In the genomic region with DNA sequence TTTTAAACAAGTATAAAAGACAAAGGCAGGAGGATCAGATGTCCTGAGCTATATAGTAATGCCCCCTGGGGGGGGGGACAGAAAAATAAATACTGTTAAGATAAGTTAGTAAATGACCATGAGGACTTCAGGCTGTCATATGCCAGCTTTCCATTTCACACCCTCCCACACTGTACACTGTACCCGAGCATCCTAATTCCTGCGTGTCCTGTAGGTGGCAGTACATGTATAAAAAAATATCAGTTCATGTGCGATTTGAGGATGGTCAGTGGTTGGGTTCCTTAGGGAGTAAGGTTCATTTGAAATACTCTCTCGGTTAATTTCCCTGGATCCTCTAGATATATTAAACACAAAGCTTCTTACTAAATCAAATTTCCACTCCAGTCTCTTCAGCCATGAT, we compare ENCODE assay signal across 8 mouse cellular contexts. TPM values are rescaled to one million over a fixed set of nuclear protein-coding genes. Genes with fewer than 3 reads are reported as not detected.
A peak's percentile ranks its signal among the peaks of the same experiment; 100 is the strongest.
DNase-seq lines count a peak whose midpoint lies in the region; ATAC-seq and TF ChIP-seq lines count a peak whose summit lies in the region.

No protein-coding gene starts in this region.

- H3K27me3 ChIP-seq in heart, embryonic 15.5 days: no peaks in the 10 kb centered on the region
- H3K27me3 ChIP-seq in kidney, postnatal 0 days (ENCODE audit: insufficient read depth, low read length): no peaks in the 10 kb centered on the region

- peak; percentile 74 for TF ChIP-seq CTCF in kidney, postnatal 0 days (IDR thresholded peaks at IDR 0.05; ENCODE audit: low read depth)

- no peaks in the 10 kb centered on the region for H3K4me1 ChIP-seq in heart, embryonic 15.5 days (replicated peaks)
- H3K4me1 ChIP-seq in kidney, postnatal 0 days (replicated peaks; ENCODE audit: insufficient read depth, low read length): no peaks in the 10 kb centered on the region

- H3K9me3 ChIP-seq in heart, embryonic 15.5 days (replicated peaks): no peaks in the 10 kb centered on the region
- no peaks in the 10 kb centered on the region for H3K9me3 ChIP-seq in kidney, postnatal 0 days (replicated peaks; ENCODE audit: low read length)

- 47% methylated on average over 4 of the region's 4 CpGs for WGBS in heart, embryonic 15.5 days
- 36% methylated on average over 4 of the region's 4 CpGs for WGBS in kidney, postnatal 0 days

- H3K4me2 ChIP-seq in heart, embryonic 15.5 days: no peak overlapping the region
- no peak overlapping the region for H3K4me2 ChIP-seq in kidney, postnatal 0 days (ENCODE audit: low read length)

- DNase-seq in adrenal gland, adult 18-20 months (ENCODE audit: low spot score in 2 of 2): peak; percentile 15 to 34
- no peak for DNase-seq in adrenal gland, postnatal 4 days (ENCODE audit: low spot score in 2 of 2)
- DNase-seq in MEL-GATA-1-ER (ENCODE audit: extremely low read depth, low read depth): peak; percentile 23
- DNase-seq in cerebellum, adult 9-11 months: peak; percentile 25
- peak; percentile 69 for DNase-seq in kidney, postnatal 0 days (ENCODE audit: low spot score)
- peak; percentile 73 for DNase-seq in lung, postnatal 10 days
- DNase-seq in telencephalon, adult 2 months (ENCODE audit: low read depth, low spot score): peak; percentile 5

- ATAC-seq in heart, embryonic 15.5 days (replicated peaks; ENCODE audit: insufficient number of reproducible peaks, insufficient read depth, low FRiP score, low read depth): peak; percentile 64; the same call in 1 of the 2 replicates
- peak; percentile 61 for ATAC-seq in kidney, postnatal 0 days (replicated peaks; ENCODE audit: low FRiP score, low read depth)

- no peak overlapping the region for H3K4me3 ChIP-seq in heart, embryonic 15.5 days
- H3K4me3 ChIP-seq in kidney, postnatal 0 days (replicated peaks; ENCODE audit: low read depth, low read length): no peak overlapping the region

- no peak overlapping the region for H3K27ac ChIP-seq in heart, embryonic 15.5 days
- no peak overlapping the region for H3K27ac ChIP-seq in kidney, postnatal 0 days

- no peaks in the 10 kb centered on the region for H3K36me3 ChIP-seq in heart, embryonic 15.5 days
- no peaks in the 10 kb centered on the region for H3K36me3 ChIP-seq in kidney, postnatal 0 days (ENCODE audit: insufficient read depth, low read length)

- no peak overlapping the region for H3K9ac ChIP-seq in heart, embryonic 15.5 days
- H3K9ac ChIP-seq in kidney, postnatal 0 days (ENCODE audit: low read depth, low read length): no peak overlapping the region

RNA-seq across cellular contexts. Expression of a gene that starts 29.1 kb away (rescaled TPM):
- 100 to 1,000 TPM; 230 to 239 TPM for total RNA-seq in adrenal gland, adult 18-20 months (2021)
- total RNA-seq in adrenal gland, postnatal 4 days (2021): 100 to 1,000 TPM; 234 to 258 TPM
- polyA plus RNA-seq in heart, embryonic 15.5 days (2015; fragmentation: Nextera tagmentation; extraction: Ambion mirVana): 301 and 302 TPM in 2 replicates
- 415 and 419 TPM in 2 replicates for polyA plus RNA-seq in kidney, postnatal 0 days (2015; fragmentation: Nextera tagmentation; extraction: Ambion mirVana)

RNA-seq across cellular contexts. Expression of a gene that starts 52.1 kb away (rescaled TPM):
- 10 to 100 TPM; 11.8 to 12.5 TPM for total RNA-seq in adrenal gland, adult 18-20 months (2021)
- 10 to 100 TPM; 16.6 to 17.6 TPM for total RNA-seq in adrenal gland, postnatal 4 days (2021)
- polyA plus RNA-seq in heart, embryonic 15.5 days (2015; fragmentation: Nextera tagmentation; extraction: Ambion mirVana): 9.1 and 9.5 TPM in 2 replicates
- polyA plus RNA-seq in kidney, postnatal 0 days (2015; fragmentation: Nextera tagmentation; extraction: Ambion mirVana): 12.9 TPM in 2 replicates

RNA-seq across cellular contexts. Expression of a gene that starts 55.5 kb away (rescaled TPM):
- 10 to 100 TPM; 11.3 to 15.2 TPM for total RNA-seq in adrenal gland, adult 18-20 months (2021)
- 10 to 100 TPM; 19.9 to 21.8 TPM for total RNA-seq in adrenal gland, postnatal 4 days (2021)
- polyA plus RNA-seq in heart, embryonic 15.5 days (2015; fragmentation: Nextera tagmentation; extraction: Ambion mirVana): 8.0 and 11.3 TPM in 2 replicates
- polyA plus RNA-seq in kidney, postnatal 0 days (2015; fragmentation: Nextera tagmentation; extraction: Ambion mirVana): 15.0 and 18.1 TPM in 2 replicates

Comparison
In these comparisons a context has a peak if more than half of its experiments do, and no peak if none do; other contexts are left out.
1. DNase-seq: peak in adrenal gland, adult 18-20 months (2 of 2), MEL-GATA-1-ER (single experiment), cerebellum, adult 9-11 months (single experiment), kidney, postnatal 0 days (single experiment), lung, postnatal 10 days (single experiment) and telencephalon, adult 2 months (single experiment); none in adrenal gland, postnatal 4 days (0 of 2).